Mouse (Mus musculus): ENCODE measurements around the gene Ddx47. TPM values are rescaled to one million over a fixed set of nuclear protein-coding genes. Genes with fewer than 3 reads are reported as not detected.
A peak's percentile ranks its signal among the peaks of the same experiment; 100 is the strongest.

The Ddx47 gene
- 81.3 and 100 TPM in 2 replicates for total RNA-seq (2014; fragmentation: Nextera tagmentation)
- total RNA-seq (2017): 120 and 133 TPM in 2 replicates
- 7.2 and 12.5 TPM in 2 replicates for polyA plus RNA-seq (2012)

GRCm38 (mm10) chr6:135011048-135011733 lies at the start of gene Ddx47:
Gene Ddx47, plus strand, starts transcription at chr6:135011612.
- H3K27me3 ChIP-seq (ENCODE audit: insufficient read depth, low read length): no peaks in the 10 kb centered on the region
- TF ChIP-seq TAL1 (conservative IDR thresholded peaks at IDR 0.05; ENCODE audit: low read depth, low read length) (no peak), GATA1 (IDR thresholded peaks at IDR 0.05; ENCODE audit: borderline replicate concordance, low read length) (no peak), GATA2 (IDR thresholded peaks at IDR 0.05; ENCODE audit: borderline replicate concordance, low read depth, low read length) (no peak), POLR2AphosphoS5 (IDR thresholded peaks at IDR 0.05; ENCODE audit: insufficient replicate concordance, low read depth, low read length) (no peak), CTCF (IDR thresholded peaks at IDR 0.05; ENCODE audit: low read depth, low read length) (peak; percentile 89)
- H3K4me3 ChIP-seq (ENCODE audit: low read depth, low read length): peak within 1 kb of the TSS; percentile 74
- H3K9me3 ChIP-seq (replicated peaks): 0 out of 2 replicates have a peak, but pooled peaks cover under 1% of the 10 kb centered on the region
- ATAC-seq (ENCODE audit: extremely low read depth, insufficient number of reproducible peaks, low FRiP score, poor library complexity, severe bottlenecking) (peak; percentile 98), DNase-seq (ENCODE audit: low spot score) (peak; percentile 77)
- H3K4me1 ChIP-seq (ENCODE audit: insufficient read depth, low read depth, low read length): peaks cover 34% of the 10 kb centered on the region
- peaks cover 35% of the 10 kb centered on the region for H3K36me3 ChIP-seq (replicated peaks)

- DNase-seq (ENCODE audit: low spot score) (no peak), ATAC-seq (ENCODE audit: extremely low read depth, insufficient number of reproducible peaks, low FRiP score, poor library complexity, severe bottlenecking) (no peak)
- TF ChIP-seq GATA1 (IDR thresholded peaks at IDR 0.05; ENCODE audit: borderline replicate concordance, low read length) (no peak), POLR2AphosphoS5 (IDR thresholded peaks at IDR 0.05; ENCODE audit: insufficient replicate concordance, low read depth, low read length) (no peak), CTCF (IDR thresholded peaks at IDR 0.05; ENCODE audit: low read depth, low read length) (no peak), GATA2 (IDR thresholded peaks at IDR 0.05; ENCODE audit: borderline replicate concordance, low read depth, low read length) (no peak), TAL1 (conservative IDR thresholded peaks at IDR 0.05; ENCODE audit: low read depth, low read length) (no peak)
- Histone ChIP-seq H3K27me3 (ENCODE audit: insufficient read depth, low read length) (no peaks in the 10 kb centered on the region), H3K4me3 (ENCODE audit: low read depth, low read length) (no peak overlapping the region), H3K36me3 (replicated peaks) (no peaks in the 10 kb centered on the region), H3K4me1 (ENCODE audit: insufficient read depth, low read depth, low read length) (peaks cover 8% of the 10 kb centered on the region), H3K9me3 (replicated peaks) (0 out of 2 replicates have a peak, but pooled peaks cover 3% of the 10 kb centered on the region)
These were observed 49.4 kb upstream of the Ddx47 start for GRCm38 (mm10) chr6:134961858-134962517.

- peaks cover 8% of the 10 kb centered on the region for H3K4me1 ChIP-seq (ENCODE audit: insufficient read depth, low read depth, low read length)
- no peak for TF ChIP-seq GATA1 (IDR thresholded peaks at IDR 0.05; ENCODE audit: borderline replicate concordance, low read length)
- no peak for TF ChIP-seq GATA2 (IDR thresholded peaks at IDR 0.05; ENCODE audit: borderline replicate concordance, low read depth, low read length)
- no peak for TF ChIP-seq POLR2AphosphoS5 (IDR thresholded peaks at IDR 0.05; ENCODE audit: insufficient replicate concordance, low read depth, low read length)
- TF ChIP-seq CTCF (IDR thresholded peaks at IDR 0.05; ENCODE audit: low read depth, low read length): no peak
- no peak for TF ChIP-seq TAL1 (conservative IDR thresholded peaks at IDR 0.05; ENCODE audit: low read depth, low read length)
- ATAC-seq (ENCODE audit: extremely low read depth, insufficient number of reproducible peaks, low FRiP score, poor library complexity, severe bottlenecking): no peak
These were observed 48.9 kb upstream of the Ddx47 start for GRCm38 (mm10) chr6:134962518-134962893.

GRCm38 (mm10) chr6:134963910-134964309 lies 47.5 kb upstream of the Ddx47 start:
- no peak for ATAC-seq (ENCODE audit: extremely low read depth, insufficient number of reproducible peaks, low FRiP score, poor library complexity, severe bottlenecking)
- Histone ChIP-seq H3K27me3 (ENCODE audit: insufficient read depth, low read length) (no peaks in the 10 kb centered on the region), H3K9me3 (replicated peaks) (0 out of 2 replicates have a peak, but pooled peaks cover 3% of the 10 kb centered on the region), H3K4me1 (ENCODE audit: insufficient read depth, low read depth, low read length) (peaks cover 11% of the 10 kb centered on the region), H3K4me3 (ENCODE audit: low read depth, low read length) (no peak overlapping the region), H3K36me3 (replicated peaks) (no peaks in the 10 kb centered on the region)
- TF ChIP-seq TAL1 (conservative IDR thresholded peaks at IDR 0.05; ENCODE audit: low read depth, low read length) (no peak), CTCF (IDR thresholded peaks at IDR 0.05; ENCODE audit: low read depth, low read length) (no peak)
- DNase-seq (ENCODE audit: low spot score): no peak

More at GRCm38 (mm10) chr6:134962518-134962893, 48.9 kb upstream of the Ddx47 start:
- DNase-seq (ENCODE audit: low spot score): no peak
- Histone ChIP-seq H3K27me3 (ENCODE audit: insufficient read depth, low read length) (no peaks in the 10 kb centered on the region), H3K4me3 (ENCODE audit: low read depth, low read length) (no peak overlapping the region), H3K9me3 (replicated peaks) (0 out of 2 replicates have a peak, but pooled peaks cover 3% of the 10 kb centered on the region), H3K36me3 (replicated peaks) (no peaks in the 10 kb centered on the region)

- Histone ChIP-seq H3K4me3 (ENCODE audit: low read depth, low read length) (no peak overlapping the region), H3K4me1 (ENCODE audit: insufficient read depth, low read depth, low read length) (peaks cover 29% of the 10 kb centered on the region), H3K9me3 (replicated peaks) (peaks cover 12% of the 10 kb centered on the region), H3K27me3 (ENCODE audit: insufficient read depth, low read length) (no peaks in the 10 kb centered on the region), H3K36me3 (replicated peaks) (no peaks in the 10 kb centered on the region)
- no peak for TF ChIP-seq GATA2 (IDR thresholded peaks at IDR 0.05; ENCODE audit: borderline replicate concordance, low read depth, low read length)
- TF ChIP-seq CTCF (IDR thresholded peaks at IDR 0.05; ENCODE audit: low read depth, low read length): no peak
- TF ChIP-seq POLR2AphosphoS5 (IDR thresholded peaks at IDR 0.05; ENCODE audit: insufficient replicate concordance, low read depth, low read length): no peak
- no peak for TF ChIP-seq GATA1 (IDR thresholded peaks at IDR 0.05; ENCODE audit: borderline replicate concordance, low read length)
- no peak for TF ChIP-seq TAL1 (conservative IDR thresholded peaks at IDR 0.05; ENCODE audit: low read depth, low read length)
- DNase-seq (ENCODE audit: low spot score) (no peak), ATAC-seq (ENCODE audit: extremely low read depth, insufficient number of reproducible peaks, low FRiP score, poor library complexity, severe bottlenecking) (no peak)
These were observed 44.7 kb upstream of the Ddx47 start for GRCm38 (mm10) chr6:134966681-134967080.

- H3K4me1 ChIP-seq (ENCODE audit: insufficient read depth, low read depth, low read length): peaks cover 37% of the 10 kb centered on the region
- H3K27me3 ChIP-seq (ENCODE audit: insufficient read depth, low read length): no peaks in the 10 kb centered on the region
- TF ChIP-seq TAL1 (conservative IDR thresholded peaks at IDR 0.05; ENCODE audit: low read depth, low read length) (no peak), CTCF (IDR thresholded peaks at IDR 0.05; ENCODE audit: low read depth, low read length) (no peak), GATA2 (IDR thresholded peaks at IDR 0.05; ENCODE audit: borderline replicate concordance, low read depth, low read length) (no peak), POLR2AphosphoS5 (IDR thresholded peaks at IDR 0.05; ENCODE audit: insufficient replicate concordance, low read depth, low read length) (no peak), GATA1 (IDR thresholded peaks at IDR 0.05; ENCODE audit: borderline replicate concordance, low read length) (no peak)
- H3K4me3 ChIP-seq (ENCODE audit: low read depth, low read length): no peak overlapping the region
- H3K9me3 ChIP-seq (replicated peaks): peaks cover 12% of the 10 kb centered on the region
- DNase-seq (ENCODE audit: low spot score) (no peak), ATAC-seq (ENCODE audit: extremely low read depth, insufficient number of reproducible peaks, low FRiP score, poor library complexity, severe bottlenecking) (no peak)
- no peaks in the 10 kb centered on the region for H3K36me3 ChIP-seq (replicated peaks)
These were observed 43.1 kb upstream of the Ddx47 start for GRCm38 (mm10) chr6:134968326-134968725.

Data from G1E (cell line).